Mouse (Mus musculus) frontal cortex, adult 2 months (tissue): Measurements from ENCODE around the gene Il34. TPM values are rescaled to one million over a fixed set of nuclear protein-coding genes. Genes with fewer than 3 reads are reported as not detected.
A peak's percentile ranks its signal among the peaks of the same experiment; 100 is the strongest.

Experiments used
- DNase-seq, 2 experiments: peaks; one replicate each; pipeline ENCODE4 v3.0.0; 2022; ENCODE audit warnings: low spot score in 1 of 2; ENCODE audit errors: extremely low spot score in 1 of 2
- polyA plus RNA-seq: library from polyadenylated mRNA; depleted of rRNA; stranded (reverse); fragments of >200 nt; gene quantifications from 2 replicates; pipeline ENCODE4 v1.2.3, GENCODE M21; 2012

Gene Il34
- polyA plus RNA-seq, 1 experiment, result 119 TPM

- DNase-seq, result peak; percentile 85 to 88
Measured at GRCm38 (mm10) chr8:110716075-110716474, 89.6 kb downstream of the Il34 start.

DNA sequence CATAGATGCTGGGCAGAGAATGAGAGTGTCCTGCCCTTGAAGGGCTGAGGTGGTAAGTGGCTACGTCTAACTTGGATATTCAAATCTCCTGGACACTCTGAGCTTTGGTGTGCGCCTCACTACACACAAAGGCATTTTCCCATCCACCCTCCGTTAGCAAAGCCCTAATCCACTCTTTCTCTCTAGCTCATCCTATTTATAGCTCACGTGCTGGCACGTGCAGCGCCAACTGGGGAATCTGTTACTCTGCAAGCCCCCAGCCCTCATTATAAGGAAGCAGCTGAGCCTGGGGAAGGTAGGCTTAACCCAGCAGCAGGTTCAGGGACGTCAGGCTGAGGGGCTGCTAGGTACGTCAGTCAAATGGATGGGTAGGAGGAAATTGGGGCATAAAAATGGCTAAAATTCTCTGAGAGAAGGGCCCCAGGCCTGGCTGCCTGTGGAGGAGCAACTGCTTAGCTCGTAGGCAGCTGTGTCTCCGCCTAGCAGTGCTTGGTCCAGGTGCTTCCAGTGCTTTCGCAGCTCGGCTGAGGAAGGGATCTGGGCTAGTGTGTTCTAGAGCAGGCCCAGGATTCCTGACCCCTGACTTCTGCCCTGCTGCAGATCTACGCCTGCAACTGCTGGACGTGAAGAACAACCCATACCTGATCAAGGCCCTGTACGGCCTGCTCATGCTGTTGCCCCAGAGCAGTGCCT, 90.8 kb downstream of the Il34 start:
- DNase-seq, result no peak

DNA sequence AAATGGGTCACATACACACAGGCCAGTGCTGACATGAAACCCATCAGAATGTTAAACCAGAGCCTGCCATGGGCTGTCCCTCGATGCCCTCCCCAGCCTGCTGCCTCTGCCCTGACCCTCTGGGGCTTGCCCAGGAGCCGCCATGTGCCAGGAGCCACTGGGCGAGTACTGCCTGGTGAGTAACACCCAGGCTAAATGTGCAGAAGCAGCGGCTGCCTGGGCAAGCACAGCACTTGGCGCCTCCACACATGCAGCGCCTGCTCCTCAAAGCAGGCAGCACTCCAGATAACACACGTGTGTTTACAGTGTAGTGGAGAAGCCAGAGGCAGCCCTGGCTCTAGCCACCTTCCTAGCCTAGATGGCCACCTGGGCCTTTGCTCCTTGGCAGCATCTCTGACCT, 92.7 kb downstream of the Il34 start:
- peak in 1 of 2 experiments; percentile 58 for DNase-seq

DNA sequence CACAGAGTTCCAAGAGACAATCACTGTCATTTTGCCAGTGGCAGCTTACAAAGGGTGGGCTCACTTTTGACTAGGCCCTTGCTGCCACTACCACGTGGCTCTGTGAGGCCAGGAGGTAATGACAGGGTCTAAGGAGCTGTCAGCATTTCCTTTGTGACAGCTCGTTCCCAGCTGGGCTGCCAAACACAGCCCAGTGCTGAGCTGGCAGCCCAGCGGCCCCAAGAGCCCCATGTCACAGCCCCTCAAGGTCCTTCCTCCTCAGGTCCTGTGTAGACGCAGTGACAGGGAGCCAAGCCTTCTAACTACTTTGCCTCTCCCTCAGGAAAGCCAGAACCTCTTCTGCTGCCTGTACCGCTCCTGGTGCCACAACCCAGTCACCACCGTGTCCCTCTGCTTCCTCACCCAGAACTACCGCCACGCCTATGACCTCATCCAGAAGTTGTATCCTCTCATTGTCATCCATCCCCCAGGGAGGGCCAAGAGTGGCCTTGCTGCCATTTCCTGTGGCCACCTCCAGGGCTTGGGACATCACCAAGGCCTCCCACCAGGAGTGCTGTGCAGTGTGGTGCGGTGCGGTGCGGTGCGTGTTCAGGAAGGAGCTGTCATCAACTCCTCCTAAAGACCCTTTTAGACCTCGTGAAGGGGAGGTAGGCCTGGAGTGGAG, 94.3 kb downstream of the Il34 start:
- no peak for DNase-seq

- DNase-seq, result no peak
Measured at GRCm38 (mm10) chr8:110710593-110710992, 95.1 kb downstream of the Il34 start.

GRCm38 (mm10) chr8:110708429-110708828, 97.3 kb downstream of the Il34 start:
- no peak for DNase-seq

DNA sequence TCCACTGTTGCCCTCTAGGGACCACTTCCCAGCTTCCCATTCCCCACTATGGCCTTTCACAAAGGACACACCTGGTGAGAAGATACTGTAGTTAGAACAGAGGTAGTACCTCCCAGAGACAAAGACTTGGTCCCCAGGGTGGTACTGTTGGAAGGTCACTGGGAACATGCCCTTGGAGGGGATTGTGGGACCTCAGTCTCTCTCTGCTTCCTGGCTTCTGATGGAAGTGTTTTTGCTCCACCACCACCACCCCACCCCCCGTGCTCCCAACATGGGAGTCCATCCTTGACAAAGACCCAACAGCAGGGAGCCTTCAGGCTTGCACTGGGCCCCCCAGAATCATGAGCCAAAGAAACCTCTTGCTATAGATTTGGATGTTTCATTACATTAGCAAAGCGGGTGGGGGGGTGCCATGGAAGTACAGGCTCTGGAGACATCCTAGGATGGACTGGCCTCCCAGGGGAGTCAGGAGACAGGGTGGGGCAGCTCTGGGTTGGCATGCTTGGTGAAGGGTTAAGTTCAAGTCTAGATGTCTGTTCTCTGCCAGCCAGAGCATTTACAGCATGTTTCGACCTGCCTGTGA, 99.3 kb downstream of the Il34 start:
- no peak for DNase-seq

DNA sequence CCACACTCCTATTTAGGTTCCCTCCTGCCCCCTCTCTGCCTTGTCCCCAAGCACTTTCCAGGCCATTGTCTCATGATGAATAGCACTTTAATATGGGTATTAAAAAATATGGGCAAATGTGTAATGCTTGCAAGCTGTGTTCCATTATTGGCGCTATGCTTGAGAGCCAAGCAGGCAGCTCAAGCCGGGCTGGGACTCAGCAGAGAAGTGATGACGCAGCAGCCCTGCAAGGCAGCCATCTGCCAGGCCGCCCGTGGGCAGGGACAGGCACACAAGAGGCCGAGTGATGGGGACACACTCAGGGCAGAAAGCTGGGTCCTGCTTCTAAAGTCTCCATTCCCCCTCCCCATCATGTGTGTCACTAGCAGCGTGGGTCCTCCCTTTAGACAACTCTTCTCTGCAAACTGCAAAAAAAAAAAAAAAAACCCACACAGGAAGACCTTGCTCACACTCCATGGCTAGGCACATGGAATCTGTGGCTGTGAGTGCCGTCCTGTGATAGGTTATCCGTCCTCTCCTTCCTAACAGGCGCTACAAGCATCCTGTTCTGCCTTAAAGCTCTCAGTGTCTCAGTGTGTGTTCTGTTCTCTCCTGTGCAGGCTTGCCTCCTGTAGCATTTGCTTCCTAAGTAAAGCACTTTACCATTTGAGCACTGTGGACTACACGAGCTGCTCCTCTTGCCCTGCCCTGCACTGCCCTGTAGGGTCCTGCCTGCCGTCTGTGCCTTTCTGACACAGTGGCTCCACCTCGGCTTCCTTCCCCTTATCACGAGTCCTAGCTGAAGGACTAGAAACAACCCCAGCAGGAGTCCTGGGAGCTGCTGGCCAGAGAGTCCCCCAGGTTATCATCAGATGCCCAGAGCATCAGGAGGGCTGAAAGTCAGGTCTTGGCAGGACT, 100.1 kb downstream of the Il34 start:
- DNase-seq, result peak in 1 of 2 experiments; percentile 61

GRCm38 (mm10) chr8:110704103-110704502, 101.6 kb downstream of the Il34 start:
- DNase-seq, result no peak

GRCm38 (mm10) chr8:110703460-110704061, 102.2 kb downstream of the Il34 start:
- no peak for DNase-seq

- DNase-seq, result no peak
Measured at GRCm38 (mm10) chr8:110702636-110703459, 102.9 kb downstream of the Il34 start.

DNA sequence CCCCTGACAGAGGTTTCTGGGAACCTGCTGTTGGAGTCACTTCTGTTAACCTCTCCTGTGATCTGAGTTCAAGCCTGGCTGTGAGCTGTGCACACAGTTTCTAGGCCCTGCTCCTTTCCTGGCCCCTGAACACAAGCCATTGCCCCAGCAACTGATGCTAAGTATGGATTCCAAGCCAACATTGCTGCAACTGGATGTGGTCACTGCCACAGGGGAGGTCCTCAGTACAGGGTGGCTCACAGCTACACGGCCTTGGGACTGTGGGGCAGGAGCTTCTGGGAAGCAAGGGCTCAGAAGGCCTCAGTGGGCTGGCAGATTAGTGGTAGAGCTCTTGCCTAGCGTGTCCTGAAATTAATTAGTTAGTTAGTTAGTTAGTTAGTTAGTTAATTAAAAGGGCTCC, 105.2 kb downstream of the Il34 start:
- DNase-seq, result no peak

DNA sequence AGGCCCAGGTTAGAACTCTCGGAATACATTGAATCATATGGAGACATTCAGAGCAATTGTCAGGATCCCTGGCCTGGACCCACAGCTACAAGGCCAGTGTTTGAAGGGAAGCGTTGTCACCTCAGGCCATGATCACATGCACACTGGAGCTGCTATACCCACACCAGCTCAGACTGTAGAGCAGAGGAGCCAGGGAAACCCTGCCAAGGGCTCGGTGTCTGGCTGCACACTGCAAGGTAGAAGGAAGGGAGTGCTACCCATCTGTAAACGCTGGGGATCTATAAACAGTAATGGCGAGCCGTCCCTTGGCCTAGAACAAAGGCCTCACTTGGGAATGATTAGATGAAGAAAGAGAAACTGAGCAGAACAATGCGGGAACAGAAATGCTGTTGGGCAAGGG, 106.2 kb downstream of the Il34 start:
- DNase-seq, result no peak

DNA sequence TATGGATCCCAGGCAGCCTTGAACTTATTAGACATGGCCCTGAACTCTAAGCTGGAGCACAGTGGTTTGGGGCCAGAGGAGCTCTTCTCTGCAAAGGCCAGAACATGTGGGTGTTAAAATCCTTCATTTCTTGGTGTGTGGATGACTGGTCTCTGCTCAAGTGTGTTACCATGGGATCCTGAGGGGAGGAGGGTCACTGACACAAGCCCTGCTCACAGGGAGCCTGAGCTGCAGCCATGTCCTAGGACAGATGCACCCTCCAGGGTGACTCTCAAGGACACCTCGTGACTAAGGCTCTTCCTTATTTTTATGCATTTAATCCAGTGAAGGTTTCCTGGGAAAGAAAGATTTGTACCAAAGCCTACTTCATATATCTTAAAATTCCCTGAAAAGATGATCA, 107.6 kb downstream of the Il34 start:
- DNase-seq, result no peak

GRCm38 (mm10) chr8:110697571-110697970, 108.2 kb downstream of the Il34 start:
- DNase-seq, result peak; percentile 58 to 80

DNA sequence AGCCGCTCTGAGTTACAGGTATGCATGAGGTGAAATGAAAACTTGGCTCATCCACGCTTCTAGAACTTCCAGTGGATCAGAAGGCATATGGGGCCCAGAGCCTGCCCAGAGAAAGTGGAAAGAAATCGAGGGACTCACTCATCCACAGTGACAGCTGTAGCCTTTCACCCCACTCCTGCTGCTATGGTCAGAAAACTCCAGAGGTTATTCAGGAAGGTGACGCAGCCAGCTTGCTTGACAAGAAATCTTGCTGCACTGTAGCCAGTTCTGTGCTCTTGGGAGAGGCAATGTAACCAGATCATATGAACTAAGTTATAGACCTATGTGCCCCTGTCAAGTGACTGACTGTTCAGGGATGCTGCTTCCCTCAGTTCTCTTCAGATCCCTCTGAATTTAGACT, 109.7 kb downstream of the Il34 start:
- no peak for DNase-seq

DNA sequence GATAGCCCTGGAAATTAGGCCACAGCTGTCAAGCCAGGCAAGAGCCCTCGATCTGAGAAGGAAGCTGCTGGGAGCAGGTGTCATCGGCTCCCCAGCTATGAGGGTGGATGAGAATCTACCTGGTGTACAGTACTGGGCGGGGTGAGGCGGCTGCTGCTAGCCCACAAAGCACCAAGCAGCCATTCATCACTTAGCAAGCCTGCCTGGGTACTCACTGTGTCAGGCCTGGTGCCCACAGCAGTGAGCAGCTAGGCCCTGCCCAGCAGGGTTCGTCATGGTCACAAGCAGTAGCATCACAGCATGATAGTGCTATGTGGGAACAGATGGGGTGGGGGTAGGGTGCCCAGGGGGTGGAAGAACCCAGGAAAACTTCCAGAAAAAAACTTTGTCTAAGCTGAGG, 110.3 kb downstream of the Il34 start:
- peak in 1 of 2 experiments; percentile 51 for DNase-seq

DNA sequence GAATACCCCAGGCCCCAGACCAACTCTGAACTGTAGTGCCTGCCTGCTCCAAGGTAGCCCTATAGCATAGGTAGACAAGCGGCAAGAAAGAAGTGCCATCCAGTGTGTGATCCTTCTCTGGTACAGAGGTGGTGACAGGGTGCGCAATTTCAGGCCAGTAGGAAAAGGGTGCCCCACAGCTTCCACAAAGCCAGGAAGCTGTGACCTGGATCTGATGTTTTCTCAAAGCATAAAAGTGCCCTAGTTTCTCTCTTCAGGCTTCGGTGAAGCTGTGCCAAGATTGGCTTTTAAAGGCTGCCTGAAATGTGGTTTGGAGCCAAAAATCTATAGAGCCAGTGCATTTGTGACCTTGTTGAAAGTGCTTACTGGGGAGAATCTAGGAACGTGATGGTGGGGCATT, 110.9 kb downstream of the Il34 start:
- DNase-seq, result no peak

GRCm38 (mm10) chr8:110694226-110694625, 111.5 kb downstream of the Il34 start:
- DNase-seq, result no peak
